ENCODE assay signal across 13 mouse cellular contexts in the genomic region with DNA sequence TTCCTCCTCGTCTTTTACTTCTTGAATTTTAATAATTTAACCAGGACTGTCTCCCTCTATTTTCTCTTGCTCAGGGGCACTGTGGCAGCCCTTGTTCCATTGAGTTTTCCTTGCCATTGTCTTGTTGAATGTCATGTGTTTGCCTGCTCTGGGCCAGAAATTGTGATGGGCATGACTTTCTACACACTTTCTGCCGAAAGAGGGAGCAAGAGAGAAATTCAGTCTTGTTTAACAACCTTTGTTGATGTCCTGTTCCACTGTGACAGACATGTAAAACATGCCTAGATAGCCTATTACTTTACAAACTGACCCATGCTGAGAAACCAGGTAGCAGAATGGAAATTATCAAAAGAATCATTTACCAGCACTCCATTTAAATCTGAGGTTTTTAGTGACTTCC. TPM values are rescaled to one million over a fixed set of nuclear protein-coding genes. Genes with fewer than 3 reads are reported as not detected.
DNase-seq lines count a peak whose midpoint lies in the region; ATAC-seq and TF ChIP-seq lines count a peak whose summit lies in the region.
"Had no signal": no experiment of that assay in that cellular context is flagged by ENCODE, and none has a peak within 500 bp of the region (broad histone marks: within the 10 kb centered on the region; RNA-seq: fewer than 3 reads in every experiment).

No protein-coding gene starts in this region.

- no peaks in the 10 kb centered on the region for H3K27me3 ChIP-seq in kidney, postnatal 0 days (ENCODE audit: insufficient read depth, low read length)
- H3K27me3 ChIP-seq in midbrain, embryonic 14.5 days (ENCODE audit: control insufficient read depth, insufficient read depth, low read length), result no peaks in the 10 kb centered on the region
- no peaks in the 10 kb centered on the region for H3K27me3 ChIP-seq in midbrain, embryonic 10.5 days (ENCODE audit: low read depth, poor library complexity, severe bottlenecking)
- no peaks in the 10 kb centered on the region for H3K27me3 ChIP-seq in splenic B cell, adult 2 months (ENCODE audit: control insufficient read depth, insufficient read depth, low read length, poor library complexity, severe bottlenecking)
- H3K27me3 ChIP-seq: forebrain, embryonic 13.5 days; lung, embryonic 15.5 days; midbrain, embryonic 15.5 days had no signal

- H3K9me3 ChIP-seq in kidney, postnatal 0 days (replicated peaks; ENCODE audit: low read length), result no peaks in the 10 kb centered on the region
- no peaks in the 10 kb centered on the region for H3K9me3 ChIP-seq in midbrain, embryonic 14.5 days (ENCODE audit: control insufficient read depth, low read length)
- no peaks in the 10 kb centered on the region for H3K9me3 ChIP-seq in midbrain, embryonic 10.5 days (replicated peaks)
- H3K9me3 ChIP-seq: forebrain, embryonic 13.5 days; lung, embryonic 15.5 days; midbrain, embryonic 15.5 days had no signal

- no peak overlapping the region for H3K27ac ChIP-seq in kidney, postnatal 0 days
- H3K27ac ChIP-seq in midbrain, embryonic 14.5 days (replicated peaks; ENCODE audit: low read depth, low read length), result no peak overlapping the region
- no peak overlapping the region for H3K27ac ChIP-seq in midbrain, embryonic 10.5 days (replicated peaks)
- H3K27ac ChIP-seq: forebrain, embryonic 13.5 days; lung, embryonic 15.5 days; midbrain, embryonic 15.5 days had no signal

- peak; percentile 32; the same call in 1 of the 2 replicates for TF ChIP-seq CTCF in kidney, postnatal 0 days (IDR thresholded peaks at IDR 0.05; ENCODE audit: low read depth)

- no peak overlapping the region for H3K4me2 ChIP-seq in kidney, postnatal 0 days (ENCODE audit: low read length)
- no peak overlapping the region for H3K4me2 ChIP-seq in midbrain, embryonic 14.5 days (ENCODE audit: low read length)
- H3K4me2 ChIP-seq: forebrain, embryonic 13.5 days; lung, embryonic 15.5 days; midbrain, embryonic 15.5 days had no signal

- intact Hi-C loops in gastrocnemius, postnatal 36 days (cut with DNase I), result no loop called here

- peak; percentile 27 for DNase-seq in CD4-positive, CD25-positive, alpha-beta regulatory T cell, adult 2 months (ENCODE audit: low read depth, low spot score)
- DNase-seq in kidney, postnatal 0 days (ENCODE audit: low spot score), result no peak
- no peak for DNase-seq in kidney, postnatal 10 days
- peak; percentile 26 for DNase-seq in midbrain, embryonic 14.5 days
- no peak for DNase-seq in midbrain, embryonic 10.5 days (ENCODE audit: low spot score)
- peak; percentile 14 for DNase-seq in splenic B cell, adult 2 months (ENCODE audit: low read depth, low spot score)
- DNase-seq in gastrocnemius, postnatal 36 days, result no peak
- DNase-seq: heart, postnatal 10 days; right cerebral cortex, postnatal 14 days had no signal

- ATAC-seq in CD4-positive, CD25-positive, alpha-beta regulatory T cell, adult 4 months, result no peak
- ATAC-seq in kidney, postnatal 0 days (replicated peaks; ENCODE audit: low FRiP score, low read depth), result no peak
- no peak for ATAC-seq in midbrain, embryonic 14.5 days (ENCODE audit: low FRiP score, low TSS enrichment)
- ATAC-seq: forebrain, embryonic 13.5 days; midbrain, embryonic 15.5 days had no signal

- H3K9ac ChIP-seq in kidney, postnatal 0 days (ENCODE audit: low read depth, low read length), result no peak overlapping the region
- H3K9ac ChIP-seq in midbrain, embryonic 14.5 days (replicated peaks; ENCODE audit: low read length), result no peak overlapping the region
- H3K9ac ChIP-seq: forebrain, embryonic 13.5 days; lung, embryonic 15.5 days; midbrain, embryonic 15.5 days had no signal

- 74% methylated on average over 2 of the region's 2 CpGs for WGBS in kidney, postnatal 0 days
- 68% methylated on average over 2 of the region's 2 CpGs for WGBS in midbrain, embryonic 14.5 days
- 88% methylated on average over 2 of the region's 2 CpGs for WGBS in midbrain, embryonic 10.5 days

- peaks cover 13% of the 10 kb centered on the region for H3K36me3 ChIP-seq in kidney, postnatal 0 days (ENCODE audit: insufficient read depth, low read length)
- H3K36me3 ChIP-seq in midbrain, embryonic 14.5 days (ENCODE audit: control insufficient read depth, insufficient read depth, low read length), result peaks cover 42% of the 10 kb centered on the region
- peaks cover 84% of the 10 kb centered on the region for H3K36me3 ChIP-seq in midbrain, embryonic 10.5 days
- peaks cover 14% of the 10 kb centered on the region for H3K36me3 ChIP-seq in splenic B cell, adult 2 months (ENCODE audit: control insufficient read depth, insufficient read depth, low read length, poor library complexity, severe bottlenecking)

- no peak overlapping the region for H3K4me3 ChIP-seq in kidney, postnatal 0 days (replicated peaks; ENCODE audit: low read depth, low read length)
- H3K4me3 ChIP-seq in midbrain, embryonic 14.5 days (replicated peaks; ENCODE audit: low read depth, low read length), result no peak overlapping the region
- H3K4me3 ChIP-seq in midbrain, embryonic 10.5 days, result no peak overlapping the region
- H3K4me3 ChIP-seq: forebrain, embryonic 13.5 days; lung, embryonic 15.5 days; midbrain, embryonic 15.5 days had no signal

- H3K4me1 ChIP-seq in kidney, postnatal 0 days (replicated peaks; ENCODE audit: insufficient read depth, low read length), result no peaks in the 10 kb centered on the region
- H3K4me1 ChIP-seq in midbrain, embryonic 14.5 days (ENCODE audit: control insufficient read depth, insufficient read depth, low read length), result no peaks in the 10 kb centered on the region
- H3K4me1 ChIP-seq in midbrain, embryonic 10.5 days, result no peaks in the 10 kb centered on the region
- H3K4me1 ChIP-seq: forebrain, embryonic 13.5 days; lung, embryonic 15.5 days; midbrain, embryonic 15.5 days had no signal

RNA-seq across cellular contexts. Expression of a gene that starts 33.7 kb away (rescaled TPM):
- 10 to 100 TPM in 1 of 2 experiments, 1 to 10 TPM in 1; 9.2 to 13.9 TPM for polyA plus RNA-seq in CD4-positive, CD25-positive, alpha-beta regulatory T cell, adult 4 months (2017; shearing (Covaris generic))
- 8.3 and 8.9 TPM in 2 replicates for polyA plus RNA-seq in kidney, postnatal 0 days (2015; fragmentation: Nextera tagmentation; extraction: Ambion mirVana)
- 6.6 and 6.7 TPM in 2 replicates for polyA plus RNA-seq in midbrain, embryonic 14.5 days (2014; fragmentation: Nextera tagmentation; extraction: Ambion mirVana)
- 16.4 and 17.9 TPM in 2 replicates for polyA plus RNA-seq in midbrain, embryonic 10.5 days (2016; fragmentation: Nextera tagmentation; extraction: Ambion mirVana)
- 1 to 10 TPM; 1.7 to 2.1 TPM for total RNA-seq in gastrocnemius, postnatal 36 days (2021)

RNA-seq across cellular contexts. Expression of a gene that starts 33.8 kb away (rescaled TPM):
- polyA plus RNA-seq in CD4-positive, CD25-positive, alpha-beta regulatory T cell, adult 4 months (2017; shearing (Covaris generic)), result 100 to 1,000 TPM; 170 to 205 TPM
- 123 and 130 TPM in 2 replicates for polyA plus RNA-seq in kidney, postnatal 0 days (2015; fragmentation: Nextera tagmentation; extraction: Ambion mirVana)
- 170 and 211 TPM in 2 replicates for polyA plus RNA-seq in midbrain, embryonic 14.5 days (2014; fragmentation: Nextera tagmentation; extraction: Ambion mirVana)
- 120 and 139 TPM in 2 replicates for polyA plus RNA-seq in midbrain, embryonic 10.5 days (2016; fragmentation: Nextera tagmentation; extraction: Ambion mirVana)
- total RNA-seq in gastrocnemius, postnatal 36 days (2021), result 100 to 1,000 TPM; 113 to 119 TPM

Comparison
In these comparisons a context has a peak if more than half of its experiments do, and no peak if none do; other contexts are left out.
1. DNase-seq: peak in CD4-positive, CD25-positive, alpha-beta regulatory T cell, adult 2 months (single experiment), midbrain, embryonic 14.5 days (single experiment) and splenic B cell, adult 2 months (single experiment); none in kidney, postnatal 0 days (single experiment), kidney, postnatal 10 days (single experiment), midbrain, embryonic 10.5 days (single experiment) and gastrocnemius, postnatal 36 days (0 of 2).